Mouse (Mus musculus) lung, embryonic 16.5 days (tissue): Measurements from ENCODE around the gene Snapin. TPM values are rescaled to one million over a fixed set of nuclear protein-coding genes. Genes with fewer than 3 reads are reported as not detected.
A peak's percentile ranks its signal among the peaks of the same experiment; 100 is the strongest.

Source experiments
- ATAC-seq: fragments of 200-750 bp; cut with Nextera tagmentation; 2 replicates; pipeline ENCODE4 v1.8.0; 2017; ENCODE audit warnings: low read depth, mild to moderate bottlenecking, moderate library complexity
- H3K27ac ChIP-seq: fragments of 300-500 bp; sonication (generic); 2 replicates; pipeline ENCODE4 v1.5.1; 2014; ENCODE audit warnings: mild to moderate bottlenecking, control low read depth, low read length
- H3K27me3 ChIP-seq: fragments of 300-500 bp; sonication (generic); 2 replicates; pipeline ENCODE4 v1.6.1; 2014; ENCODE audit warnings: low read depth, low read length, mixed read lengths; ENCODE audit not compliant: control insufficient read depth, insufficient read depth
- H3K36me3 ChIP-seq: fragments of 300-500 bp; sonication (generic); 2 replicates; pipeline ENCODE4 v1.6.1; 2014; ENCODE audit warnings: low read length; ENCODE audit not compliant: control insufficient read depth, insufficient read depth
- H3K4me1 ChIP-seq: fragments of 300-500 bp; sonication (generic); replicated peaks from 2 replicates; pipeline ENCODE4 v1.6.1; 2014; ENCODE audit warnings: low read length, mixed read lengths; ENCODE audit not compliant: control insufficient read depth, insufficient read depth
- H3K4me2 ChIP-seq: fragments of 300-500 bp; sonication (generic); 2 replicates; pipeline ENCODE4 v1.6.1; 2014; ENCODE audit warnings: low read depth, low read length, control low read depth
- H3K4me3 ChIP-seq: fragments of 300-500 bp; sonication (generic); 2 replicates; pipeline ENCODE4 v1.5.1; 2014; ENCODE audit warnings: mild to moderate bottlenecking, low read length, control low read depth
- H3K9ac ChIP-seq: fragments of 300-500 bp; sonication (generic); 2 replicates; pipeline ENCODE4 v1.6.1; 2014; ENCODE audit warnings: low read length, control low read depth
- H3K9me3 ChIP-seq: fragments of 300-500 bp; sonication (generic); 2 replicates; pipeline ENCODE4 v1.6.1; 2016; ENCODE audit warnings: low read length; ENCODE audit not compliant: control insufficient read depth
- WGBS: fragments of 180-500 bp; shearing (Covaris S2); extraction: QIAGEN DNeasy Blood & Tissue Kit; methylation state at CpG from one replicate; pipeline ENCODE4 v1.1.7; 2014; 5-methylcytosine and 5-hydroxymethylcytosine counted together
- polyA plus RNA-seq: library from polyadenylated mRNA; unstranded; fragments of >200 nt; fragmentation: Nextera tagmentation; extraction: Ambion mirVana; gene quantifications from 2 replicates; pipeline ENCODE4 v1.2.1, GENCODE M21; 2015

Snapin gene
- polyA plus RNA-seq, 1 experiment from 2014 or later: 86.4 TPM

DNA sequence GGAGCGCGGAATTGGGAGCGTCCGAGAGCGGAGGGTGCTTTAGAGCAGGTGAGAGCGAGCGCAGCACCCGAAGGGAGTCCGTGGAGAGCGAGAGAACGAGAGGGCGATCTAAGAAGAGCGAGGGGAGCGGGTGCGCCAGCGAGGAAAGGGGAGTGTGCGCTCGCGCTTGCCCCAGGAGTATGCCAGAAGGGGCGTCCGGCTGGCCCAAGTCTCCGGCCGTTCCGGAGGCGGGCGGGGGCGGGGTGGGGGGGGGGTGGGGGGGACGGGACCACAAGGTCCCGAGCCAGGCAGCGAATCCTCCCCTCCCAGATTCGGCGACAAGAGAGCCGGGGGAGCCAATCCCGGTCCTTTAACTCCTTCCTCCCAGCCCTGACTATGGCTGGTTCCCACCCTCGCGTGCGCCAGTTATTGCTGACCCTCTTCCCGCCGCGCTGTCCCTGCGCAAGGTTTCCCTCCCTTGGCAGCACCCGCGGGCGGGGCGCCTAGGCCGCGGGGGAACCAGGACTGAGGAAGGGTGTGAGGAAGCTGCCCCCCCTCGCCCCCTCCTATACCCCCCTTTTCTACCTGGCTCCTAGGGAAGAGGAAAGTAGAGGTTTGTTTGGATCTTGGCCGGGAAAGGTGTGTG is 25.0 kb downstream of the Snapin start, which contains the start of gene Npr1:
Gene Npr1 (minus strand): TSS at position 181 of the 625 bp plus-strand sequence.
- H3K9ac ChIP-seq: peak within 1 kb of the TSS; percentile 81
- peak; percentile 69 for ATAC-seq
- H3K4me3 ChIP-seq: peak within 1 kb of the TSS; percentile 75
- H3K4me1 ChIP-seq: peaks cover 6% of the 10 kb centered on the region
- peaks cover 7% of the 10 kb centered on the region for H3K27me3 ChIP-seq
- peak within 1 kb of the TSS; percentile 93 for H3K4me2 ChIP-seq
- under 1% methylated on average over 29 of the region's 49 CpGs for WGBS
- peak within 1 kb of the TSS; percentile 80 for H3K27ac ChIP-seq
- no peaks in the 10 kb centered on the region for H3K9me3 ChIP-seq
- no peaks in the 10 kb centered on the region for H3K36me3 ChIP-seq

DNA sequence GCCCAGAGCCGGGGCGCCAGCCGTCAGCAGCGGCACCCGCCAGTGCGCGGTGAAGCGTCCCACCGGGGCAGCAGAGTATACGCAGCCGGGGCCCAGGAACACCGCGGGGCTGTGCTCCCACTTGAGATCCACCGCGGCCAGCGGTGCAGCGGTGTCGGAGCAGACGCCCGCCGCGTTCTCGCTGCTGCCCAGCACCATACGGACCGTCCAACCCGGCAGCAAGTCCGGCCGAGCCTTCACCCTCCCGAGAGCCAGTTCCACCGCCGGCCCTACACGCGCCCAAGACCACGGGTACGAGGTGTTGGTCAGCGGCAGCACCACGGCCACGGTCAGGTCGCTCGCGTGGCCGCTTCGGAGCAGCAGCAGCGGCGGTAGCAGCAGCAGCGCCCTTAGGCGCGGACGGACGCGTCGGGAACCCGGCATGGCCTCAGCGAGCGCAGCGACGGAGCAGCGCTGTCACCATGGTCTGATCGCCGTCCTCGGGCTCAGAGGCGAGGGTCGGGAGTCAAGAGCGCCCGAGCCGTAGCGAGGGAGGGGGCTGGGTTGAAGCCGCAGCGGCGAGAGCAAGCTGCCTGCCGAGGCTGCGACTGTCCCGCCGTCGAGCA is 25.6 kb downstream of the Snapin start:
- Histone ChIP-seq H3K4me1 (peaks cover 6% of the 10 kb centered on the region), H3K9me3 (no peaks in the 10 kb centered on the region), H3K27me3 (peaks cover 7% of the 10 kb centered on the region), H3K4me2 (peak overlapping the region; percentile 93), H3K4me3 (peak overlapping the region; percentile 75), H3K27ac (peak overlapping the region; percentile 80), H3K9ac (peak overlapping the region; percentile 81), H3K36me3 (no peaks in the 10 kb centered on the region)
- 1% methylated on average over 74 of the region's 75 CpGs for WGBS
- peak; percentile 37 for ATAC-seq

DNA sequence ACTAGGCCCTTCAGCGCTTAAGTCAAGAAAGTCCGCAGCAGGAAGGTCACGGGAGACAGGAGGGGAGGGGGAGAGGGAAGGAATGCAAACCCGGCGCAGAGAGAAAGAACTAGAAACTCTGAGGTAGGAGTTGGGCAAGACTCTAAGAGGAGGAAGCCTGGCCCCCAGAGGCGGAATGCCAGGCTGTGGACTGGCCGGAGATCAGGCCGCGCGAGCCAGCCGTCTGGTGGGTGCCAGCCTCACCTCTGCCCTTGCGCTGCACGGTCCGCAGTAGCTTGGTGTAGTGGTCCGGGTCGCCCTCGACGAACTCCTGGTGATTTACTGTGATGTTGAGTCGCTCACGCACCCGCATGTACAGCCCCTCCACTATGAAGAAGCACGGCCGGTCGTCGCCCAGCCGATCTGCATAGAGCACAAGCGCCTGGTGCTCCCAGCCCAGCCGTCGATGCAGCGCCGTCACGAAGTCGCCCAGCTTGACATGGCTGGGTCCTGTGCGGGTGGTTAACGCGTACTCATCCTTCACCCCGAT is 26.2 kb downstream of the Snapin start:
- H3K4me3 ChIP-seq: peak overlapping the region; percentile 75
- H3K27ac ChIP-seq: peak overlapping the region; percentile 80
- no peaks in the 10 kb centered on the region for H3K36me3 ChIP-seq
- peaks cover 8% of the 10 kb centered on the region for H3K4me1 ChIP-seq
- peaks cover 7% of the 10 kb centered on the region for H3K27me3 ChIP-seq
- 8% methylated on average over 37 of the region's 37 CpGs for WGBS
- peak overlapping the region; percentile 81 for H3K9ac ChIP-seq
- H3K9me3 ChIP-seq: no peaks in the 10 kb centered on the region
- H3K4me2 ChIP-seq: peak overlapping the region; percentile 93
- ATAC-seq: peak; percentile 66

DNA sequence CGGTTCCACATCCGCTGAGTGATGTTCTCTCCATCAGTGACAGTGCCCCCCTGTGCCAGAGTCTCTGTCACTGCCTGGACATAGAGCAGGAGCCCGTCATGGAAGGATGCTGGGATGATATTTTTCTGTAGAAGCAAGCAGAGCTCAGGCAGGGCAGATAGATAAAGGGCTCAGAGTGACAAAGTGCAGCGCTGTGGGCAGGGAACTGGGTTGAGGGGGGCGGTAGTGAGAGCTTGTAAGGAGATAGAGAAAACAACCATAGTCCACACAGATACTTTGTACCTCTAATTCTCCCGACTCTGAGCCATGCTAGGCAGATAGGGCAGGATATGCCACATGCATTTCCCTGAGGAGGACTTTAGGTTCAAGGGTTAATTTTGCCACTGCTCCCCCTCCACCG is 28.3 kb downstream of the Snapin start:
- peaks cover 8% of the 10 kb centered on the region for H3K4me1 ChIP-seq
- H3K4me2 ChIP-seq: peak overlapping the region; percentile 93
- peaks cover 7% of the 10 kb centered on the region for H3K27me3 ChIP-seq
- WGBS: 34% methylated on average over 7 of the region's 7 CpGs
- no peak overlapping the region for H3K27ac ChIP-seq
- H3K9me3 ChIP-seq: no peaks in the 10 kb centered on the region
- peak overlapping the region; percentile 75 for H3K4me3 ChIP-seq
- peak overlapping the region; percentile 40; the same call in 1 of the 2 replicates for H3K9ac ChIP-seq
- no peak for ATAC-seq
- H3K36me3 ChIP-seq: no peaks in the 10 kb centered on the region

DNA sequence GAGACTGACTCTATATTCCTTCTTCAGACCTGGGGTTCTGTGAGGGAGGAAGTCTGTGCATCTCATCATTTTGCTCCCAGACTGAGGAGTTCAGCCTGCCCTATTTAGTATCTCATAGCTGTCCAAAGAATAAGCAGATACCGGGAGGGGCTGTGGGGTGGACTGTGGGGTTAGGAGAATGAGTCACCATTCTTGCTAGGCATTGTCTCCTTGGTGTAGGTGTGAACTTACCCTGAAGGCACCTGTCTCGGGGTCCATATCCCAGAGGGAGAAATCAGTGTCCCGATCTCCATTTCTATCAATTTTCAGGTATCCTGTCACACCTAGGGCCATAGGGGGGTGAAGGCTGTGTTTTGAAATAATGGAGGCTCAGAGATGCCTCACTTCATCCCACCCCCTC is 28.9 kb downstream of the Snapin start:
- H3K4me1 ChIP-seq: peaks cover 7% of the 10 kb centered on the region
- 79% methylated on average over 3 of the region's 3 CpGs for WGBS
- H3K27me3 ChIP-seq: peaks cover 7% of the 10 kb centered on the region
- H3K4me2 ChIP-seq: no peak overlapping the region
- no peak overlapping the region for H3K27ac ChIP-seq
- no peak overlapping the region for H3K4me3 ChIP-seq
- no peak for ATAC-seq
- H3K9me3 ChIP-seq: no peaks in the 10 kb centered on the region
- H3K36me3 ChIP-seq: no peaks in the 10 kb centered on the region
- no peak overlapping the region for H3K9ac ChIP-seq

DNA sequence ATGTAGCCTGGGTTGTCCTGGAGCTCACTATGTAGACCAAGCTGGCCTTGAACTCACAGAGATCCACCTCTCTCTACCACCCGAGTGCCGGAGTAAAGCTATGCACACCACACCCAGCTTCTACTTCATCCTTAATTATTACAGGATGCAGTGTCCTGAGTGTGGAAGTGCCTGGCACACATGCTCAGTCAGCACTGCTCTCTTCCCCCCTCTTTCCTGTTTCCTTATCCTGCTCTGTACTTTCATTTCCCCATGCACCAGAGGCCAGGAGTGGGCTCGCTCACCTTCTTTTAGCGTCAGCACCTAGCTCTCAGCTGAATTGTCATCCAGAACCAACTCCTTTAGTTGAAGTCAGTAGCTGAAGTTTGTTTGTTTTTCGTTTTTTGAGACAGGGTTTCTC is 30.5 kb downstream of the Snapin start:
- Histone ChIP-seq H3K4me2 (no peak overlapping the region), H3K9me3 (no peaks in the 10 kb centered on the region), H3K27me3 (peaks cover 5% of the 10 kb centered on the region), H3K36me3 (no peaks in the 10 kb centered on the region), H3K27ac (no peak overlapping the region; the same call in 1 of the 2 replicates), H3K4me3 (no peak overlapping the region), H3K9ac (no peak overlapping the region), H3K4me1 (peaks cover 2% of the 10 kb centered on the region)
- WGBS: 65% methylated on average over 5 of the region's 5 CpGs
- ATAC-seq: no peak

DNA sequence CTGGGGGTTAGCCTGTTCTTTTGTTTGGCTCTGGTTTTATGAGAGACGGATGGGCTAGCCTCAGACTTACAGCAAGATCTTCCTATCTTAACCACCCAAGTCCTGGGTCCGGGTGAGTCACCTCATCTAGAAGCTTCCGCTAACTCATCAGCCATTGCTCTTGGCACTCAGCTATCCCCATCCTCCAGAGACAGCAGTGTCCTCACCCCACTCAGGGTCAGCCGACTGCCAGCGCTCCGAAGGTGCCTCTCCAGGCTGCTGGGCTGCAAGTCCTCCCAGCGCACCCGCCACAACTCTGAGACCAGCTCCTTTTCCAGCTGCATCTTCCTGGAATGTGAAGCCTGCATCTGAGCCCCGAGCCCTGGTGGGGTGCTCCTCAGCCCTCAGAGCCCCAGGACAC is 31.1 kb downstream of the Snapin start:
- Histone ChIP-seq H3K9ac (no peak overlapping the region), H3K4me3 (no peak overlapping the region), H3K36me3 (no peaks in the 10 kb centered on the region), H3K4me1 (peaks cover 2% of the 10 kb centered on the region; the same call in 1 of the 2 replicates), H3K27me3 (no peaks in the 10 kb centered on the region; the same call in 1 of the 2 replicates), H3K27ac (no peak overlapping the region; the same call in 1 of the 2 replicates), H3K4me2 (no peak overlapping the region), H3K9me3 (no peaks in the 10 kb centered on the region)
- ATAC-seq: no peak
- WGBS: 72% methylated on average over 9 of the region's 9 CpGs

DNA sequence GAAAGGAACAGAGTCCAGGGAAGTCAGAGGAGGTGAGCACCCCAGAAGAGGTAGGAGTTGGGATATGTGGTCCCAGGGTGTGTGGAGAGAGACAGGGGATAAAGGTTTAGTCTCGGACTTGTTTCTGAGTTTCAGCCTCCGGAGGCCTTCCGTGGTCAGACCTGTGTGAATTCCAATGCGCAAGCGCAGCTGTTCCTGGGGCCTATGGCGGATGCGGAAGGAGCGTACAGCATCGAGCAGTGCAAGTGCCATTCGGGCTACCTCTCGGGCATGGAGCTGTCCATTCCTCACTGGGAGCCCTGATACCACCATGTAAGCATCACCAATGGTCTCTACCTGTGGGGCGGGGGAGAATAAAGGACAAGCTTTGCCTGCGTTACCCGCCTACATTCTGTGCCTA is 35.9 kb downstream of the Snapin start:
- WGBS: 83% methylated on average over 14 of the region's 14 CpGs
- H3K9me3 ChIP-seq: no peaks in the 10 kb centered on the region
- ATAC-seq: no peak
- peaks cover 4% of the 10 kb centered on the region; the same call in 1 of the 2 replicates for H3K4me1 ChIP-seq
- H3K27ac ChIP-seq: no peak overlapping the region
- H3K9ac ChIP-seq: no peak overlapping the region
- no peak overlapping the region for H3K4me2 ChIP-seq
- no peak overlapping the region for H3K4me3 ChIP-seq
- H3K36me3 ChIP-seq: no peaks in the 10 kb centered on the region
- no peaks in the 10 kb centered on the region for H3K27me3 ChIP-seq

DNA sequence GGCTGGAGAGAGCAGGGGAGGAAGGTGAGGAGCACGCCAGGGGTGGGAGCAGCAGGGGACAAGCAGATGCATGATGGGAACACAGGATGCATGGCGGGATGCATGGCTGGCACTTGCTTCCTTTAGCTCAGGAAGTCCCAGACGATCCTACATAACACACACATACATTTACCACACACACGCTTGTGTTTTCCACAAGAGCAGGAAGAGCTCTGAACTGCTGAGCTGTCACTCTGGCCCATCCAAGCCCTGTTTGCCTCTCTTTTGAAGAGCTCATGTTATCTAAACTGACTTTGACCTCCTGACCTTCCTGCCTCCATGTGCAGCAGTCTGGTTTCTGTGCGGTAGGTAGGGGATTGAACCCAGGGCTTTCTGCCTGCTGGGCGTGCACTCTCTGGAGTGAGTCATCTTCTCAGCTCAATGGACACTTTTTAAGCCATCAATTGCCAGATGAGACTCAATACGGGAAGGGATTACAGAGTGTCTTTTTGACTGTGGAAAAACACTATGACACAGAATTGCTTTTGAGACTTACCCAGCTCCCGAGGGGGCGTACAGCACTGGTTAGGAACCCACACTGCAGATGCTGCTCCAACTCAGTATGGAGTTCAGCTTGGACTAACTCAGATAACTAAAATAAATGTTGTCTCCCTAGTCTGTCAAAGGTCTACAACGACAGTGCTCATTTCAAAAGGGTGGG is 39.3 kb downstream of the Snapin start:
- 35% methylated on average over 10 of the region's 10 CpGs for WGBS
- H3K9me3 ChIP-seq: no peaks in the 10 kb centered on the region
- H3K36me3 ChIP-seq: no peaks in the 10 kb centered on the region
- ATAC-seq: peak; percentile 2; the same call in 1 of the 2 replicates
- peak overlapping the region; percentile 62 for H3K27ac ChIP-seq
- peaks cover 8% of the 10 kb centered on the region for H3K4me1 ChIP-seq
- H3K4me2 ChIP-seq: peak overlapping the region; percentile 45
- H3K9ac ChIP-seq: peak overlapping the region; percentile 45; the same call in 1 of the 2 replicates
- peak overlapping the region; percentile 25; the same call in 1 of the 2 replicates for H3K4me3 ChIP-seq
- no peaks in the 10 kb centered on the region for H3K27me3 ChIP-seq
